In genomic region chr13:21710031-21710711, GRCm38 (mm10) we compare ENCODE assay signal across 8 mouse cellular contexts. TPM values are rescaled to one million over a fixed set of nuclear protein-coding genes. Genes with fewer than 3 reads are reported as not detected.
DNase-seq lines count a peak whose midpoint lies in the region; ATAC-seq and TF ChIP-seq lines count a peak whose summit lies in the region.

No protein-coding gene starts in this region.

- H3K4me2 ChIP-seq in hindbrain, embryonic 14.5 days (replicated peaks) = peak overlapping the region; percentile 67

- peak overlapping the region; percentile 72 for H3K9ac ChIP-seq in hindbrain, embryonic 14.5 days

- peak; percentile 64 for DNase-seq in Patski (ENCODE audit: low read depth, low spot score)
- peak; percentile 91 to 93 for DNase-seq in cerebellum, postnatal 25 days
- DNase-seq in frontal cortex, postnatal 25 days (ENCODE audit: low spot score in 2 of 2) = peak; percentile 83 to 86
- peak; percentile 89 for DNase-seq in hindbrain, embryonic 14.5 days (ENCODE audit: low spot score)
- DNase-seq in layer of hippocampus, postnatal 25 days (ENCODE audit: extremely low spot score in 1 of 2, low spot score in 1 of 2) = peak; percentile 81 to 92
- peak; percentile 93 for DNase-seq in lung, postnatal 14 days
- DNase-seq in ovary, postnatal 36 days (ENCODE audit: low spot score) = peak; percentile 82
- peak; percentile 92 for DNase-seq in thymus, postnatal 14 days

- H3K9me3 ChIP-seq in hindbrain, embryonic 14.5 days (ENCODE audit: control insufficient read depth, low read length) = no peaks in the 10 kb centered on the region

- POLR2A ChIA-PET in Patski (lab: Charles Lee) = no interaction called here

- CTCF ChIA-PET in Patski (lab: Charles Lee) = interaction anchor here (1.0 kb wide), 1 partner anchor 15 kb away, joined by 3 read pairs; no protein-coding TSS in a partner anchor

- peak; percentile 84 for ATAC-seq in Patski
- peak; percentile 86 for ATAC-seq in hindbrain, embryonic 14.5 days (ENCODE audit: low FRiP score)

- peaks cover 3% of the 10 kb centered on the region for H3K4me1 ChIP-seq in hindbrain, embryonic 14.5 days (replicated peaks; ENCODE audit: control insufficient read depth, insufficient read depth, low read length)

- in situ Hi-C loops in Patski (cut with MboI; ENCODE audit: low pct_unique_long_range_greater_than_20kb) = loop anchor here (5.0 to 10.0 kb wide), 4 partner anchors 332 to 1825 kb away; partner anchors contain the start of genes Abt1, Hist1h2af, Hist1h2ag and Hist1h2bj

- peak overlapping the region; percentile 80 for H3K27ac ChIP-seq in hindbrain, embryonic 14.5 days

- peak; percentile 88 for TF ChIP-seq CTCF in Patski (IDR thresholded peaks at IDR 0.05)

- peak overlapping the region; percentile 71 for H3K4me3 ChIP-seq in hindbrain, embryonic 14.5 days (replicated peaks; ENCODE audit: low read length)

- H3K27me3 ChIP-seq in Patski = peaks cover 10% of the 10 kb centered on the region
- no peaks in the 10 kb centered on the region for H3K27me3 ChIP-seq in hindbrain, embryonic 14.5 days (ENCODE audit: control insufficient read depth, insufficient read depth, low read length)

- WGBS in hindbrain, embryonic 14.5 days = under 1% methylated on average over 32 of the region's 32 CpGs

- H3K36me3 ChIP-seq in hindbrain, embryonic 14.5 days (replicated peaks; ENCODE audit: control insufficient read depth, insufficient read depth) = no peaks in the 10 kb centered on the region

RNA-seq across cellular contexts. Expression of gene Hist1h2bl, which starts 5.8 kb away (rescaled TPM):
- polyA plus RNA-seq in Patski (2021) = 1.1 TPM
- polyA plus RNA-seq in hindbrain, embryonic 14.5 days (2014; fragmentation: Nextera tagmentation; extraction: Ambion mirVana) = not detected in 2 replicates
- 10 to 100 TPM; 32.0 to 37.1 TPM for total RNA-seq in layer of hippocampus, postnatal 25 days (2021)

RNA-seq across cellular contexts. Expression of gene Hist1h2ai, which starts 6.1 kb away (rescaled TPM):
- not detected for polyA plus RNA-seq in Patski (2021)
- polyA plus RNA-seq in hindbrain, embryonic 14.5 days (2014; fragmentation: Nextera tagmentation; extraction: Ambion mirVana) = 5.4 and 7.5 TPM in 2 replicates
- 10 to 100 TPM; 25.2 to 27.6 TPM for total RNA-seq in layer of hippocampus, postnatal 25 days (2021)

RNA-seq across cellular contexts. Expression of gene Hist1h3h, which starts 7.3 kb away (rescaled TPM):
- polyA plus RNA-seq in Patski (2021) = 4.9 TPM
- polyA plus RNA-seq in hindbrain, embryonic 14.5 days (2014; fragmentation: Nextera tagmentation; extraction: Ambion mirVana) = 2.4 and 3.2 TPM in 2 replicates
- 10 to 100 TPM; 51.7 to 65.0 TPM for total RNA-seq in layer of hippocampus, postnatal 25 days (2021)

RNA-seq across cellular contexts. Expression of gene Hist1h2bm, which starts 11.7 kb away (rescaled TPM):
- not detected for polyA plus RNA-seq in Patski (2021)
- 1.4 TPM in 2 replicates for polyA plus RNA-seq in hindbrain, embryonic 14.5 days (2014; fragmentation: Nextera tagmentation; extraction: Ambion mirVana)
- total RNA-seq in layer of hippocampus, postnatal 25 days (2021) = 1 to 10 TPM; 6.5 to 8.1 TPM

RNA-seq across cellular contexts. Expression of gene Olfr1359, which starts 12.3 kb away (rescaled TPM):
- polyA plus RNA-seq in Patski (2021) = not detected
- polyA plus RNA-seq in hindbrain, embryonic 14.5 days (2014; fragmentation: Nextera tagmentation; extraction: Ambion mirVana) = not detected in 2 replicates
- not detected for total RNA-seq in layer of hippocampus, postnatal 25 days (2021)

Comparison
In these comparisons a context has a peak if more than half of its experiments do, and no peak if none do; other contexts are left out.
1. Peak in every context shown above with its lines: DNase-seq, ATAC-seq, H3K4me3 ChIP-seq and H3K27ac ChIP-seq.